Mouse (Mus musculus): ENCODE data around the gene Snx9. TPM values are rescaled to one million over a fixed set of nuclear protein-coding genes. Genes with fewer than 3 reads are reported as not detected.

Gene Snx9
- polyA plus RNA-seq, 1 experiment from 2014 or later = 8.1 TPM

DNA sequence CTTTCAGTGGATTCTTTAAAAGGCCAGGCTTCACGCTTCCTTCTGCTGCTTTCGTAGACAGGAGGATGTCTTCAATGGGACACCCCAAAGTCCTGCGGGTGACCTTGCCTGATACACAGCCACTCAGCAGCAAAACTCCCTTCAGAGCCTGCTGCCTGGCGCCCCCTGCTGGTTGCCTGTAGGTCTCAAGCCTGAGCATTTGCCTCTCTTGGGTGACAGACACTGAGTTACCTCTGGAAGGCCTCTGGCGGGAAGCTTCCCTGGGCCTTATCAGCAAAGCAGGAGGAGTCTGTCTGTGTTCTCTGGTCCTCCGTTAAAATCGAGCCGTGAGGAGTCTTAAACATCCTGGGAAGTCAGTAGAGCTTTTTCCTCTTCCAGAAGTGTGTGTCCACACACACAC lies 49.3 kb downstream of the Snx9 start:
- H3K27me3 ChIP-seq (replicated peaks) = no peaks in the 10 kb centered on the region; the same call in 1 of the 2 replicates
- no peak overlapping the region for H3K27ac ChIP-seq (replicated peaks)
- H3K9me3 ChIP-seq (replicated peaks) = no peaks in the 10 kb centered on the region
- 57% methylated on average over 8 of the region's 8 CpGs for WGBS
- no peak overlapping the region for H3K4me2 ChIP-seq
- H3K9ac ChIP-seq (replicated peaks) = no peak overlapping the region
- peaks cover 20% of the 10 kb centered on the region for H3K4me1 ChIP-seq
- no peaks in the 10 kb centered on the region for H3K36me3 ChIP-seq
- no peak for ATAC-seq (ENCODE audit: low FRiP score)
- H3K4me3 ChIP-seq (replicated peaks) = no peak overlapping the region

DNA sequence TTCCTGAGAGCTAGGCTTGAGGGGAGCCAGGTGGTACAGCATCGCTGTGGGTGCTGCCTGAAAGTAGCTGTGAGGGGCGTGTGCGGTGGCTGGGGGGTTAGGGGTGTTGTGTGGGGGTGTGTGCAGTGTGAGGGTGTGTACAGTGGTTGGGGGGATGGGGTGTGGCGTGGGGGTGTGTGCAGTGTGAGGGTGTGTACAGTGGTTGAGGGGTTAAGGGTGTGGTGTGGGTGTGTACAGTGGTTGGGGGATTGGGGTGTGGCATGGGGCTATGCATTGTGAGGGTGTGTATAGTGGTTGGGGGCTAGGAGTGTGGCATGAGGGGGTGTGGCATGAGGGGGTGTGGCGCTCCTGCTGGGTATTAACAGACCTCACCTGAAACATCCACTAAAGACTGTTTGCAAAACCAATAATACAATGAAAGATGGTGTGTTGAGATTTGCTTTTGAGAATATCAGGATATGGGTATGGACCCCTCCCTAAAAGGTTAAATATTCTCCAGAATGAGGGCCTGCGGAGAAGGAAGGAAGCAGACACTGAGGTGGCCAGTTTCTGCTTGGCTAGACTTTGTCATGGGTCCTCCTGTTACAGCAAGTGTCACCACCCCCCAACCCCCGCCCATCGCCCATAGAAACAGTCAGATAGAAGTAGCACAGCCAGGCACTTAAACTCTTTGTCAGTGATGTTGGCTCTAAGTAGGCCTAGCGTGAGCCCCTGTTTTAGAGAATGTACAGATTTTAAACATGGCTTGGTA lies 51.0 kb downstream of the Snx9 start:
- H3K27me3 ChIP-seq (replicated peaks) = no peaks in the 10 kb centered on the region; the same call in 1 of the 2 replicates
- no peak; the same call in 1 of the 2 replicates for ATAC-seq (ENCODE audit: low FRiP score)
- H3K9ac ChIP-seq (replicated peaks) = no peak overlapping the region
- H3K4me1 ChIP-seq = peaks cover 3% of the 10 kb centered on the region
- no peaks in the 10 kb centered on the region for H3K9me3 ChIP-seq (replicated peaks)
- 93% methylated on average over 9 of the region's 9 CpGs for WGBS
- H3K4me3 ChIP-seq (replicated peaks) = no peak overlapping the region
- no peak overlapping the region for H3K27ac ChIP-seq (replicated peaks)
- H3K4me2 ChIP-seq = no peak overlapping the region
- H3K36me3 ChIP-seq = no peaks in the 10 kb centered on the region

DNA sequence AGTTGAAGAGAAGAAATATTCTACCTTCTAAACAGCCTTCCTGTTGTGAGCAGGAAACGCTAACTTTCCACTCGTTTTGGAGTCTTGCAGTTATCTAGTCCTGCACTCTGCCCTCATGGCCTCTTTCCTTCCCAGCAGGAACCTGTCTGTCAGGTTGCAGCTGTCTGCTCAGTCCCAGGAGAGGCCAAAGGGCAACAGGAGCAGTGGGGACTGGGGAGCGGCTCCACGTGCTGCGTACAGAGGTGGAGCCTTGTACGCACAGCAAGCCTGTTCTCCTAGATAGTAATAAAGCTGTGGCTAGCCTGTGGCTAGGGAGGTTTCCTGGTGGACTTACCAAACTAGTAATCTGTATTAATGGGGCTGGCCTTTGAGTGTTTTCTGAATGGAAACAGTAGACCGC lies 52.0 kb downstream of the Snx9 start:
- Histone ChIP-seq H3K4me2 (no peak overlapping the region), H3K4me1 (no peaks in the 10 kb centered on the region), H3K27me3 (replicated peaks) (no peaks in the 10 kb centered on the region; the same call in 1 of the 2 replicates), H3K36me3 (no peaks in the 10 kb centered on the region), H3K27ac (replicated peaks) (no peak overlapping the region), H3K9ac (replicated peaks) (no peak overlapping the region), H3K9me3 (replicated peaks) (no peaks in the 10 kb centered on the region), H3K4me3 (replicated peaks) (no peak overlapping the region)
- 29% methylated on average over 7 of the region's 7 CpGs for WGBS
- ATAC-seq (ENCODE audit: low FRiP score) = no peak

DNA sequence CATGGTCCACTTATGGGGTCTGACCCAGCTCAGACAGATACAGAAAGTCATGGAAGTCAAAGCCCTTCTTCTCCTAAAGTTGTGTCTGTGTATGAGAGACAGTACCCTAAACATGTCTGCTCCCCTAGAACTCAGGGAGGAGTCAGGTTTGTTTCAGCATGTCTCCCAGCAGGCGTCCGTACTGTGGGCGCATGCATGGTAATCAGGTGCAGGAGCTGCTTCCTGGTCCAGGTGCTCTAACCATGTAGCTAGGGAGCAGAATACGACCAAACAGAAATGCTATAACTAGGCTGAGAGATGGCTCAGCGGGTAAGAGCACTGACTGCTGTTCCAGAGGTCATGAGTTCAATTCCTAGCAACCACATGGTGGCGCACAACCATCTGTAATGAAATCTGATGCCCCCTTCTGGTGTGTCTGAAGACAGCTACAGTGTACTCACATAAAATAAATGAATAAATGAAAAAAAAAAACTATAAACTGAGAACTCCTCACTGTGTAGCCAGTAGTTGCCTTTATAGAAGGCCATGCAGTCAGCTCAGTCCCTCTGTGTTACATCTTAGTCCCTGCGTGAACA lies 52.5 kb downstream of the Snx9 start:
- WGBS = 84% methylated on average over 7 of the region's 7 CpGs
- H3K4me1 ChIP-seq = no peaks in the 10 kb centered on the region
- H3K4me2 ChIP-seq = no peak overlapping the region
- no peaks in the 10 kb centered on the region for H3K9me3 ChIP-seq (replicated peaks)
- ATAC-seq (ENCODE audit: low FRiP score) = no peak
- no peak overlapping the region for H3K9ac ChIP-seq (replicated peaks)
- H3K36me3 ChIP-seq = no peaks in the 10 kb centered on the region
- H3K27me3 ChIP-seq (replicated peaks) = no peaks in the 10 kb centered on the region; the same call in 1 of the 2 replicates
- no peak overlapping the region for H3K4me3 ChIP-seq (replicated peaks)
- H3K27ac ChIP-seq (replicated peaks) = no peak overlapping the region

DNA sequence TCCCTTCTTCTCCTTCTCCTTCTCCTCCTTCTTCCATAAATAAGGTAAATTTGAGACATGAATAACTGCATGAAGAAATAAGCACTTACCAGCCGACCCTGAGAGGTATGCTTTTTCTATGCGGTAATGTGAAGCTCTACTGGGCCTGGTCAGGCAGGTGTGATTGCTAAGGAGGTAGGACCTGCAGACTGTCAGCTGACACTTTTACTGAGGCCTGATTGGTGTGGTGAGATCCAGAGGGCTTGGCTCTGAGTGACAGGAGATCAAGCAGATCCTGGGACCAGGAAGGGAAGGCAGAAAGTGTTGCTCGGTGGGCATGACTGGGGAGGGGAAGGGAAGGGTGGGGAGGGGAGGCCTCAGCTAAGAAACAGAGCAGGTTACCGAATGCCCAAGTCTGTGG lies 54.9 kb downstream of the Snx9 start:
- Histone ChIP-seq H3K4me2 (no peak overlapping the region), H3K9me3 (replicated peaks) (no peaks in the 10 kb centered on the region), H3K4me3 (replicated peaks) (no peak overlapping the region), H3K27me3 (replicated peaks) (no peaks in the 10 kb centered on the region), H3K36me3 (0 out of 2 replicates have a peak, but pooled peaks cover 4% of the 10 kb centered on the region), H3K9ac (replicated peaks) (no peak overlapping the region), H3K27ac (replicated peaks) (no peak overlapping the region), H3K4me1 (no peaks in the 10 kb centered on the region)
- 78% methylated on average over 4 of the region's 4 CpGs for WGBS
- ATAC-seq (ENCODE audit: low FRiP score) = no peak

DNA sequence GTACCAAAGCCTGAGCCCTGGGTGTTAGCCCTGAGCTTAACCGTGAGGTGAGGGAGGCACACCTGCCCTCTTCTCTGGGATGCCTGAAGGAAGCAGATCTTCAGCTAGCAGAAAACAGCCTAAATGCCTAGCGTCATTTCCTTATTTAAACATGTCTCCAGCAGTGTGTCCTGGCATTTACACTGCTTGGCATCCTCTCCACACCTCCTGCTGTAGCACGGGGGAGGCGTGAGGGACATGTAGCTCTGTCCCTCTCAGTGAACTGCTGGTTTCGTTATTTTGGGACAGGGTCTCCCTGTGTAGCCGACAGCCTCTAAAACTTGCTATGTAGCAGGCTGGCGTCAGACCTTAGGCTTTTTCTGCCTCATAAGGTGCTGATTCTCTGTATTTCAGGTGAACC lies 55.5 kb downstream of the Snx9 start:
- ATAC-seq (ENCODE audit: low FRiP score) = no peak
- Histone ChIP-seq H3K27ac (replicated peaks) (no peak overlapping the region), H3K27me3 (replicated peaks) (no peaks in the 10 kb centered on the region), H3K9me3 (replicated peaks) (no peaks in the 10 kb centered on the region), H3K36me3 (0 out of 2 replicates have a peak, but pooled peaks cover 4% of the 10 kb centered on the region), H3K9ac (replicated peaks) (no peak overlapping the region), H3K4me1 (no peaks in the 10 kb centered on the region), H3K4me2 (no peak overlapping the region), H3K4me3 (replicated peaks) (no peak overlapping the region)
- 90% methylated on average over 7 of the region's 7 CpGs for WGBS

DNA sequence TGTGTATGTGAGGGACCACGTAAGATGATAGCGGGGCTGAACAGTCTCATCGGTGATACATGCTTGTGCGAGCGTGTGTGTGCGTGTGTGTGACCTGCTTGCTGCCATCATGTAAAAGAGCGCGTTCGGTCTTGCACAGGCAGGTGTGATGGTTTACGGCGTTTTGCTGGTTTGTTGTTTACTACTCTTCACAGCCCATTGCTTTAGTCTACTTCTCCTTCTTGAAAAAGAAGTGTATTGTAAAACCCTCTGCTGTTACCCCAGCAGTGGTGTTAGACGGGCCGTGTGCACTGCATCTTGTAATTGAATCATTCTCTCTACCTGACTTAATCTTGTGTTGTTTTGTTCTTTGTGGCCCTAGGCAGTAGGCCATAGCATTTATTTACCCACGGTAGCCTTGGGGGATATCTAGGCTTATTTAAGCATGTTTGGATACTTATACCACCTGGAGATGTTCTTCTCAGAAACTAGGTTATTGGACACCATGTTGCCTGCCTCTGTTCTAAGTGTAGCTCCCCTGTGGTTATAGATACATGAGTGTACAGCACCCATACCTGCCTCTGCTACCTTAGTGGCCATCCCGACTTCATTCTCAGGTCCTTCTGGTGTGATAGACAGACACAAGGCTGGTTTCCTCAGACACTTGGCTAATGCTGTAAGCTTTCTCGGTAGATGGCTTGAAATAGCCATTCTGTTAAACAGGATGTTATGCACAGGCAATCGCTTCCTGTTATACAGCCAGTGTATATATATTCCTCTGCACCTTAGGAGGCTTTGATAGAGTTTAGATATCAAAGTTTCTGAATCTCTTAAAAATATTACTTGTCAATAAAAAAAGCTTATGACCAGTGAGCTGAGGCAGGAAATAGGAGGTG lies 56.4 kb downstream of the Snx9 start:
- Histone ChIP-seq H3K9me3 (replicated peaks) (no peaks in the 10 kb centered on the region), H3K4me2 (no peak overlapping the region), H3K27ac (replicated peaks) (no peak overlapping the region), H3K4me1 (no peaks in the 10 kb centered on the region), H3K36me3 (peaks cover 11% of the 10 kb centered on the region; the same call in 1 of the 2 replicates), H3K27me3 (replicated peaks) (no peaks in the 10 kb centered on the region), H3K9ac (replicated peaks) (no peak overlapping the region), H3K4me3 (replicated peaks) (no peak overlapping the region)
- no peak for ATAC-seq (ENCODE audit: low FRiP score)
- 87% methylated on average over 17 of the region's 17 CpGs for WGBS

DNA sequence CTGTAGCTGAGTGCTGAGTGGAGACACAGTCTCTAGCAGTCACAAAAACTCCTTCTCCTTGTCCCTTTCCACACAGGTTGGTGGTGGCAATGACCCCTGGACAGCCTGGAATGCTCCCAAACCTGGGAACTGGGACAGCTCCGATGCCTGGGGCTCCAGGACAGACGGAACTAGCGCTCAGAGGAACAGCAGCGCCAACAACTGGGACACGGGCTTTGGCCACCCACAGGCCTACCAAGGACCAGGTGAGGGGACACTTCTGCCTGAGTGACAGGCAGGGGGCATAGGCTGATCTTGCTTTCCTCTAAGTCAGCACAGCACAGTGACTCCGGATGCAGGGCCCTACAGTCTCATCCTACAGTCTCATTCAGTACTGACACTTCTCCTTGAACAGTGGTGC lies 58.1 kb downstream of the Snx9 start:
- no peak overlapping the region for H3K4me3 ChIP-seq (replicated peaks)
- no peaks in the 10 kb centered on the region for H3K9me3 ChIP-seq (replicated peaks)
- ATAC-seq (ENCODE audit: low FRiP score) = no peak
- no peaks in the 10 kb centered on the region for H3K4me1 ChIP-seq
- H3K9ac ChIP-seq (replicated peaks) = no peak overlapping the region
- no peak overlapping the region for H3K27ac ChIP-seq (replicated peaks)
- no peak overlapping the region for H3K4me2 ChIP-seq
- WGBS = 88% methylated on average over 6 of the region's 6 CpGs
- no peaks in the 10 kb centered on the region for H3K27me3 ChIP-seq (replicated peaks)
- H3K36me3 ChIP-seq = peaks cover 11% of the 10 kb centered on the region; the same call in 1 of the 2 replicates

DNA sequence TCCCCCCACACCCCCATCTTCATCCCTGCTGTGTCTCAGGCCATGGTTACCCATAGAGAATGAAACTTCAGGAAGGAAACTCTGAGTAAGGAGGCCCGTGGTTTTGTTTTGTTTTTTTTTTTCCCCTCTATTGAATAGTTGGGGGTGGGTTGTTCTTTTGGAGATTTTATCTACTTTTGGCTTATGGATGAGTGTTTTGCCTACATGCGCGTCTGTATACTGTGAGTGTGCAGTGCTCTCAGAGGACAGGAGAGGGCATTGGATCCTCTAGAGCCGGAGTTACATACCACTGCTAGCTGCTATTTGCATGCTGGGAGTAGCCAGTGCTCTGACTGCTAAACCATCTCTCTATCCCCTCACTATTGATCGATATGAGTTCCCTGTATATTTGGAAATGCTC lies 60.3 kb downstream of the Snx9 start:
- Histone ChIP-seq H3K4me1 (no peaks in the 10 kb centered on the region), H3K36me3 (peaks cover 14% of the 10 kb centered on the region), H3K27me3 (replicated peaks) (no peaks in the 10 kb centered on the region), H3K9ac (replicated peaks) (no peak overlapping the region), H3K27ac (replicated peaks) (no peak overlapping the region), H3K9me3 (replicated peaks) (no peaks in the 10 kb centered on the region), H3K4me2 (no peak overlapping the region), H3K4me3 (replicated peaks) (no peak overlapping the region)
- ATAC-seq (ENCODE audit: low FRiP score) = no peak
- WGBS = 84% methylated on average over 5 of the region's 5 CpGs

DNA sequence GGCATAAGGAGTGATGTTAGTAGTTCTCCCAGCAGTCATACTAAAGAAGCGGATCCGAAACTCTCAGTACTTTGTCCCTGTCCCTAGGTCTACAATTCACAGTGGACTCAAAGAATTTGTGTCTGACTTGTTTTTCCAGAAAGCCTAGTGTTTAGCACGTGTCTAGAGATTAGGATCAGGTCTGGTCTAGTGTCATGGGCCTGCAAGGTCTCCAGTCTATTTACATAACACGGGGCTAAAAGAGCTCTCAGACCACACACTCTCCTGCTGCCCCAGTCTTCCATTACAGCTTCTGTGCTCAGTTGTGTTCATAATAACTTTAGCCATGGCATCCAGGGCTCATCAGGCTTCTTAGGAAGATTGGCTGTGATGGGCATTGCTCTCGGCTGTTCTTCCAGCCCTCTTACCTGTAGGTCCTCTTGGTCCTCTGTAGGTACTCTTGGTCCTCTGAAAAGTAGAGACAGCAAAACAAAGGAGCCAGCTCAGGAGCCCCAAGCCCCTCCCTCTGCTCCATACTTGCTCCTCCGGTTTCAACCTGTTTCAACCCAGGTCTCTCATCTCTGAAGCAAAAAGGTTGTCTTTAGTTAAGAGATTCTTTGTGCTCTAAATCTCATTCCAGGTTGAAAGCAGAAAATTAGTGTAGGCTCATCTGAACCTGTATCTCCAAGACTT lies 62.6 kb downstream of the Snx9 start:
- no peak for ATAC-seq (ENCODE audit: low FRiP score)
- Histone ChIP-seq H3K4me1 (no peaks in the 10 kb centered on the region), H3K27ac (replicated peaks) (no peak overlapping the region), H3K36me3 (peaks cover 14% of the 10 kb centered on the region), H3K9me3 (replicated peaks) (no peaks in the 10 kb centered on the region), H3K4me2 (no peak overlapping the region), H3K27me3 (replicated peaks) (no peaks in the 10 kb centered on the region), H3K9ac (replicated peaks) (no peak overlapping the region), H3K4me3 (replicated peaks) (no peak overlapping the region)
- 91% methylated on average over 6 of the region's 6 CpGs for WGBS

DNA sequence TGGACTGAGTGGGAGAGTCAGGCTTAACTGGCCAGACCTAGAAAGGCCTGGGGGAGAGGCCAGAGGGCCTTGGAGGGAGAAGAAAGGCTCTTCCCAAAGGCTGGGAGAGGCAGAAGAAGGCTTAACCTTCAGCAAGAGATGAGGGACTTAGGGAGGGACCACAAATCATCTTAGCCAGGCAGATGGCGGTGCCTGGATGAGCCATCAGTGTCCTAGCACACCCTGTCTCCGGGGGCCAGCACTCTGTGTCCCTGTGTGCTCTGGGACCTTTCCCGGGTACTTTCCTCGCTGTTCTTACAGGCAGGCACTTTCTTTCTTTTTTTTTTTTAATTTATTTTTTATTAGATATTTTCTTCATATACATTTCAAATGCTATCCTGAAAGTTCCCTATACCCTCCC lies 68.6 kb downstream of the Snx9 start:
- no peak overlapping the region for H3K9ac ChIP-seq (replicated peaks)
- no peaks in the 10 kb centered on the region for H3K27me3 ChIP-seq (replicated peaks)
- no peak for ATAC-seq (ENCODE audit: low FRiP score)
- WGBS = 92% methylated on average over 4 of the region's 4 CpGs
- H3K27ac ChIP-seq (replicated peaks) = no peak overlapping the region
- no peak overlapping the region for H3K4me2 ChIP-seq
- no peaks in the 10 kb centered on the region for H3K4me1 ChIP-seq
- no peaks in the 10 kb centered on the region for H3K9me3 ChIP-seq (replicated peaks)
- peaks cover 6% of the 10 kb centered on the region for H3K36me3 ChIP-seq
- no peak overlapping the region for H3K4me3 ChIP-seq (replicated peaks)

Data from neural tube, embryonic 15.5 days (tissue).